Mouse (Mus musculus) skeletal muscle tissue, adult 2 months (tissue): ENCODE measurements at regions not wholly inside any gene's neighbourhood (a gene's known extent, or its start where the extent isn't known, plus 50 kb on each side); places are given as distances from the start of the nearest gene placed in this dataset.

ENCODE experiments used
- DNase-seq: peaks from one replicate; pipeline ENCODE4 v3.0.0-alpha.2; 2012; ENCODE audit warnings: low read depth, low spot score

DNA sequence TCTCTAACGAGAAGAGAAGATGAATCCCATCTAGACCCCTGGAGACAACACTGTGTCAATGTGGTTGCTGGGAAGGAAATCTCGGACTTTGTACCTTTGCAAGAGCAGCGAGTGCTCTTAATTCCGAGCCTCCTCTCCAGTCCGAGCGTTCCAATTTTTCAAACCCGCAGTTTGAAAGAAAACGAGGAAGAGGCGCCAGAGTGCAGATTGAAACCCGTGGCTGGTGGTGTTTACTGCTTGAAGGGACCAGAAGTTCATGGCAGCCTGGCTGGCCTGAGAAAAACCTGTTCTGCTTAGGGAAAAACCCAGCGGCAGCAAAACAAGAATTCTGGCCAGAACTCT, 83.7 kb upstream of the Zfp648 start:
- no peak for DNase-seq

DNA sequence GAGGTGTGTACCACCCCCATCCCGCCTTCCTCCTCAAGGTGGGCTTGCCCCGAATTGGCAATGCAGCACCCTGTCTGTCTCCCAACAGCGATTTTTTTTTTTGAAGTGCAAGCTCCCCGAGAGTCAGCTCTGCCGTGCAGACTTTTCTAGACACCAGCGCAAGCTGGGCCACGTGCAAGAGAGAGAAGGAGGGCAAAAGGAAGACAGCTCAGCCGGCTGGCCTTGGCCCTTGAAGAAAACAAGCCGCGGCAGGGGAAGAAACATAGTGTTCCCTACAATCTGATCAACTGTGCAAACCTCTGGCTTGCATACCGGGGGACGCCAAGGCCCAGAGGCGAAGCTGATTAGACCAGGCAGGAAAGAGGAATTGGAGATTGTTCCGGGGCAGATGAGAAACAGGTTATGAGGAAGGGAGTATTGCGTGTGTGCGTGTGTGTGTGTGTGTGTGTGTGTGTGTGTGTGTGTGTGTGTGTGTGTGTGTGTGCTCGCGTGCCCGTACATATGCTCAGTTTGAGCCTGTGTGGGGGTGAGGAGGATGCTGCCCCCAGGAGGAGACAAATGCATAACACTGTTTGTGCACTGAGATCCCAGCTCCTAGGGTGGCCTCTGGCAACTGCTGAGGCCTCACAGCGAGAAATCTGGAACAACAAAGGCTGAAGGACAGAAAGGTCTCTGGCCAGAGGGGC, 83.2 kb upstream of the Zfp648 start:
- DNase-seq, result peak; percentile 78

DNA sequence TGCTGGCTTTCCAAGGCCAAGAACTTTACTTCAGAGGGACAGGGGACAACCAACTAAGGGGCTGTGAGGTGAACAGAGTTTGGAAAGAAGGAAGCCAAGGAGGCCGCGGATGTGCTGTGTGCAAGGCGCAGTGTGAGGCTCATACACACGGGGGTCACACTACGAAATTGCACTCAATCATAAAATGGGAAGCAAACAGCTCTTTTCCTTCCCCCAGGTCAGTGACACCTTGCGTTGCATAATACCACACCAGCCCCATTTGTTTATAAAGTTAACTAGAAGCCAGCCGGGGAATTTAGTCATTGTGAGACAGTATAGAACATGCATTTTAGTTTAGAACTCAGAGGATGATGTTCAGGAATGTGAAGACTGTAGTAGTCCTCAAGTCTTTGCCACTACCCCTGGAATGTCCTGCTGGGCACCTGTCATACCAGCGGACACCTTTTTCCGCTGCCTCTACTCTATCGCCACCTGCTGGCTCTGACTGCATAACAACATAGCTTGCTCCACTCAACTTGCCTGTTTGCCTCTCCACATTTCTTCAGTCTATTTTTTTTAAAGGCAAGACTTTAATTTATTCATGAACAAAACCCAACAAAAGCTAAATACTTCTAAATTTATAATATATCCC, 82.5 kb upstream of the Zfp648 start:
- DNase-seq, result peak; percentile 70

DNA sequence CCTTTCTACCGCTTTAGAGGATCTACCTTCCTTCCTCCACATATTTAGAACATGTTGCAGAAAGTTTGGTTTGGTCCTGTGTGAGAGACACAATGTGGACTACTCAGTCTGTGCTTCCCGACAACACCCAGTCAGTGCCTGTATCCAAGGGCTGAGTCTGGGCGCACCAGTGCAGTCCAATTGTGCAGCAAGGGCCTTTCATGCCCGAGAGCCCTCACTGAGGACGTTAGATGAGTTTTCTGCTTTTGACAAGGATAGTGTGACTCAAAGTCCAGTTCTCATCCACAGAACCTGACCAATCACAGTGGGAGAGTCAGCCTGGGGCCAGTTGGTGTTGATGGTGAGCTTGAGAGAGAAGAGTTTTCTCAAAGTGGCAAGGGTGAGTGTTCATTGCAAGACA, 81.4 kb upstream of the Zfp648 start:
- no peak for DNase-seq

DNA sequence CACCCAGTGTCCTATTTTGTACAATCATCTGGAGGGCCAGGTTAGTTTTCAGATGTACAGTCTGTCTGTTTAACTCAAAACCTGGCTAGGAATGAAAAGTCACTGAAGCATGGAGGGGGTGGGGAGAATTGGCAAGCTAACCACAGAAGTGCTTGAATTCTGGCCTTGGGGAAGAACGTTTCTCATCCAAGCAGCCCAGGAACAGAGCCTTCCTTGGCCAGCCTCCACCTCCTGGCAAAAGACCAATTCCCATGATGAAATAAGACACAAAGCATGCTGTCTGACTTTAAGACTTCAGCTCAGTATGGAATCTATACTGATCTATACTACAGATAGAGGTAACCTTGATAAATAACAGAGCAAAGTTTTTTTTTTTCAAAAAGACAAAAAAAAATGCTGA, 80.3 kb upstream of the Zfp648 start:
- DNase-seq, result peak; percentile 89

DNA sequence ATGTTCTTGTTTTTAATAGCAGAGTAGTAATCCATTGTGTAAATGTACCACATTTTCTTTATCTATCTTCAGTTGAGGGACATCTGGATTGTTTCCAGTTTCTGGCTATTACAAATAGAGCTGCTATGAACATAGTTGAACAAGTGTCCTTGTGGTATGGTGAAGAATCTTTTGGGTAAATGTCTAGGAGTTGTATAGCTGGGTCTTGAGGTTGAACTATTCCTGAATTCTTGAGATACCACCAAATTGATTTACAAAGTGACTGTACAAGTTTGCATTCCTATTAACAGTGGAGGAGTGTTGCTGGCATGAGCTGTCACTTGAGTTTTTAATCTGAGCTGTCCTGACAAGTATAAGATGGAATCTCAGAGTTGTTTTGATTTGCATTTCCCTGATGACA, 76.0 kb upstream of the Zfp648 start:
- no peak for DNase-seq

DNA sequence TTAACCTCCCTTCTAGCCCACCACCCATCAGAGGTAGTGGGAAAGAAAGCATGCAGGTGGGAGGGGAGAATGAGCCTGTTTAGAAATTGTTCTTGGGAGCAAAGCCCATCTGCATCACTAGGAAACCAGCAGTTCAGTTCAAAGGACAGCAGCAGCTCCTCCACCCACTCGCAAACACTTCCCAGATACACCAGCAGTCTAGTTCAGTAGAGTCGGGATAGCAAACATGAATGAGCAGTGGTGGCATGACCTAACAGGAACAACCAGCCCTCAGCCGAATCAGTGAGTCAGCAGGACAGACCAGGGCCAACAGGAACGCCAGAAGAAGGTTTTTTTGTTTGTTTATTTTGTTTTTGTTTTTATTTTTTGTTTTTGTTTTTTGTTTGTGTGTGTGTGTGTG, 74.5 kb upstream of the Zfp648 start:
- no peak for DNase-seq

DNA sequence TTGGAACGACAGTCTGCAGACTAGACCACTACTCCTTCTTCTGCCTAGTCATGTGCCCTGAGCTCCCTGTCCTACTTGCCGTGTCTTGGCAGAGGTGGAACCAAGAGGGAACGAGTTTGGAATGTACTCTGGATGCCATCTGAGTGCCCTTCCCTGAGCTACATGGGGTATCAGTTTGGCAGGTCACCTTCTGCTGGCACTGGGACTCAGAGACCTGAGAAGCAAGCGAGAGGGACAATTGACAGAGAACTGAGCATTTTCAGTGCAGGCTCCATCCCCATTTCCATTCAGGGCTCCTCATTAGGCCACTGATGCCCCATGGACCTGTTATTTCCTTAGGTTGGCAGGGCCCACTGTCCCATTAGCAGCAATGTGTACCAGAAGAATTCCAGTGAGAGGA, 61.5 kb upstream of the Zfp648 start:
- no peak for DNase-seq

DNA sequence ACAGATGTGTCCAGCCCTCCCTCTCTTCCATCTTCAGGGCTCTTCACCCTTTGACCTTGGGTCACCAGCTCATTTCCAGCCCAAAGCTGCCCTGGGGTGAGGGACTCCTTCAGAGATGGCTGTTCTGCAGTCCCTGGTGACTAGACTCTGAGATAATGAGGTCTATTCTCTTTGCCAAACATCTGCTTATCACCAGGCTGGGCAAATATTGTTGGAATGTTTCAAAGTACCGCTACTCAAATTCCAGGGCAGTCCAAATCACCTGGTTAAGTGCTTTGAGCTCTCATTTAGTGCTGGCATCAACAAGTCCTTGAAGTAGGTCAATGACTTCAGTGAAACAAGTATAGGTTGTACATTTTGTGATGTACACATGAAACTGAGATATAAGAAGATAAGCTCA, 57.3 kb upstream of the Zfp648 start:
- DNase-seq, result no peak

DNA sequence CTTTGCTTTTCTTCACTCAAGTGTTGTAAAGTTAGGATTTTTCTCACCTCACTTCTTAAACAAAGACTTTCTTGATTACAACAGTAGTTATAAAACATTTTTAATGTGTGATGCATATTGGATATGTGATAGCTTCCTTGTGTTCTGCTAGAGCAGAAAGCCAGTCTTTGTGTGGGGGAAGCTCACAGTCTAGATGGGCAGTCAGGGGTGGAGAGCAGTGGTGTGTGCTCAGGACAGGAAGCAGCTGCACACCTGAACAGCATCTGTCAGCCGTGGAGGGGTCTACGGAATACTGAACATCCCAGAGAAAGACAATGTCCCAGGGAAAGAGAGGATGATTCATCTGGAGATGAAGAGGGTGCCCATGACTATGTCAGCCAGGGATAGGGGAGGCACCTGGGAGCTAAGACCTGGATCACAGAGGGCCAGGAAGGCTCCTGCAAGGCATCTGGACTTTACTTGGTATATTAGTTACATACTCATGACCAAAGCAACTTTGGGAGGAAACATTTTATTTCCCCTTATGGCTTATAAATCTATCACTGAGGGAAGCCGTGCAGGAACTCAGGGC, 53.9 kb upstream of the Zfp648 start:
- DNase-seq, result no peak

DNA sequence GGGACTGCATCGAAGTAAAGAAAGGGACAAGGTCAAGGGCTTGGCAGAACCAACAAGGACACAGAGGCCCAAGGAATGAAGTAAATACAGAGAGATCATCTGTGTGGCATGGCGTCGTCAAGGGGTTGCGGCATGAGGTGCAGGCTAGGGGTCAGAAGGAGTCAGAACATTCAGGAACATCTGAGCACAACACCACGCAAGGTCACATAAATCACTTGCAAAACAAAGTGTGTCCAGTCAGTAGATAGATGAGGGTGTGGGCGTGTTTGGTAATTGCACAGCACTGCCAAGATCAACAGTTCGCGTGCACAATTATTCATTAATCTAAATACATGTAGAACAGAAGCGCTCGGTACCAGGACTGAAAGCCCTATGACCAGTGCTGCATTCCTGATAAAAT, 52.0 kb upstream of the Zfp648 start:
- no peak for DNase-seq

DNA sequence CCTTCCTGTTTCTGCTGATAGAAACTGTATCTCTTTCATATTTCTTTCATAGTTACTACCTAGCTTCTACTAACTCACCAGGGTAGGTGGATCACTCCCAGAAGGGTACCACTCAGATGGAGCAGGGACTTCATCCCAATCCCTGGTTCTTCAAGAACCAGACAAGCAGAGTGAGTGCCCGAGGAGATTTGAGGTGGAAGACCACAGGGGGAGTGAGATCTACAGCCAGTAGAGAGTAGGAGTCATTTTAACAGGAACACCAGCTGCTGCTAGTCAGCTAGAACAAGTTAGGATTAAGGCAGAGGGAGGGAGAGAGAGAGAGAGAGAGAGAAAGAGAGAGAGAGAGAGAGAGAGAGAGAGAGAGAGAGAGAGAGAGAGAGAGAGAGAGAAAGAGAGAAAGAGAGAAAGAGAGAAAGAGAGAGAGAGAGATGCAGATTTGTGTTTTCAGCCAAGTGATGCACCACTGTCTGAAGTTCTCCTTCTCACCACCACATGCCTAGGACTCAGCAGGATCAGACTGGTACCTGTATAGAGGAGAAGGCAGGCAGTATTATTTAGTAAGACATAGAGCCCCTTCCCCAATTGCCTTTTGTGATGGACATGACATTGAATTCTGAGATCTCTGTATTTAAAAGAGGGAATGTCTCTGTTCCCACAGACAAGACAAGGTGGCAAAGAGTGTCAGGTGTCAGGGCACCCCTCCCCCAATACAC, 51.4 kb upstream of the Zfp648 start:
- no peak for DNase-seq

DNA sequence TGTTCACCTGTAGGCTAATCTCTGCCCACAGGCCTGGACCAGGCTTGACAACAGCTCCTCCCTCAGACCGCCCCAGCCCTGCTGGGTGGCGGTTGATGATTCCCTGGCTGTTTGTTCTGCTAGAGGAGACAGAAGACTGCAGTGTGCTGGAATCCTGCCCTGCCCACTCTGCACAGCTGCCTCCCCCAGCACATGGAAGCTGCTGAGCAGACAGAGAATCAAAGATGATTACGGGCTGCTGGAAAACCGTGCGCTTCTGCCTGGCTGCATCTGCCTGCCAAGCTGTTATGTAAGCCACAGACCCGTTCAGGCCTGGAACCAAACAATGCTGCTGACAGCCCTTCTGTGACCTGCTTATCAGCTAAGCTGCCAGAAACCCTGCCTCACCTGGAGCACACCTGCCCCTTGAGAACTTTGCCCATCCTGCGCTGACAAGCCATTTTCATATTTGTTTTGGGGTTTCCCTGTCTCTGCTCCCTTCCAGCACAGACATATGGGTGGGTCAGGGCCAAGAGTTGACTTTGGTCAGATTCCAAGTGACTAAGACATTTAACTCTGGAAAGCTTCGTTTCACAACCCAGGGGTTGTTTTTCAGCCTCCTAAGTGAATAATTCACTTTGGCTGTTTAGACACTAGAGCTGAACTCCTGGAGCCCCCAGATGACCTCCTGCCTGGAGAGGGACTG, 50.7 kb upstream of the Zfp648 start:
- DNase-seq, result peak; percentile 90
